Mouse (Mus musculus): Measurements from ENCODE around the gene Amer2. TPM values are rescaled to one million over a fixed set of nuclear protein-coding genes. Genes with fewer than 3 reads are reported as not detected.

Amer2 gene
- polyA plus RNA-seq, 1 experiment, result not detected

DNA sequence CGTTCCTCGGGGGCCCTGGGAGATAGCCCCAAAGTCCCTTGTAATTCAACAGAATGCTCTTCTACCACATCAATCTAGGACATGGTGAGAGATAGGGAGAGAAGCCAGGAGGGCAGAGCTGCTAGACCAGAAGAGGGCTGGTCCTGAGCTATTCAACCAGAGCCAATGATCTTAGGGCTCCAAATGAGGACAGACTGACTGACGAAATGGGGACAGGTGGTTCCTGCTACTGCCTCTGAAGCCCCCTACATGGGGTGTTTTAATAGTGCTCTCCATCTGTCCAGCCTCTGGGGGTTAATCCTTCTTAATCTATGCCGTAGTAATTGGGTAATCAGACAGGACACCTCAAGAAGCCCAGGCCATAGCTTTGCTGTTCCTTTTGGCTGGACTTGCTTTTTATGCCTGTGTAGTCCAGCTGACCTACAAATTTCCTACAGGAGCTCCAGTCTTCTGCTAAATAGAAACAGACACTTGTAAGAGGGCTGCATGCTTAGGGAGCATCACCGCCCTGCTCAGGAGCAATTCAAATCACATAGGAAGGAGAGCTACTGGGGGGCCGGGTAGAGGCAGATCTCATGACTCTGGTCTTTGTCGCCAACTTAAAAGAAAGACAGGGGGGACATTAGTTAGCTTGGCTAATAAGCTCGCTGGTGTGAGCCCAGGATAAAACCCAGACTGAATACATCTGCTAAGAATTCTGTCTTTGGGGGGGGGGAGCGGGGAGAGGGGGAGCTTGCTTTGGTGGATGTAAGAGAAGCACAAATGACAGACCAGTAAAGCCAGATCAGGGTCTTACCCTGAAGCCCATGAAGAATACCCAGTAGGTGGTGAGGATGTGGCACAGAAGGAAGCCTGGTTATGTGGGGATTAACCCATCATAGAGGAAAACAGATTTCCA lies 4.0 kb upstream of the Amer2 start:
- 73% methylated on average over 9 of the region's 9 CpGs for WGBS
- TF ChIP-seq CTCF (IDR thresholded peaks at IDR 0.05; ENCODE audit: extremely low read depth, insufficient read length, insufficient replicate concordance, low read depth, low read length) (no peak), POLR2A (IDR thresholded peaks at IDR 0.05; ENCODE audit: low read depth, low read length) (no peak)
- Histone ChIP-seq H3K36me3 (ENCODE audit: control insufficient read depth, insufficient read depth, low read length) (no peaks in the 10 kb centered on the region), H3K27me3 (ENCODE audit: control insufficient read depth, insufficient read depth, low read length) (no peaks in the 10 kb centered on the region), H3K4me3 (ENCODE audit: low read depth, low read length) (no peak overlapping the region), H3K4me1 (ENCODE audit: control insufficient read depth, insufficient read depth, insufficient read length, low read length) (peaks cover 16% of the 10 kb centered on the region; the same call in 1 of the 2 replicates), H3K27ac (ENCODE audit: insufficient read depth, low read depth, low read length) (no peak overlapping the region)

DNA sequence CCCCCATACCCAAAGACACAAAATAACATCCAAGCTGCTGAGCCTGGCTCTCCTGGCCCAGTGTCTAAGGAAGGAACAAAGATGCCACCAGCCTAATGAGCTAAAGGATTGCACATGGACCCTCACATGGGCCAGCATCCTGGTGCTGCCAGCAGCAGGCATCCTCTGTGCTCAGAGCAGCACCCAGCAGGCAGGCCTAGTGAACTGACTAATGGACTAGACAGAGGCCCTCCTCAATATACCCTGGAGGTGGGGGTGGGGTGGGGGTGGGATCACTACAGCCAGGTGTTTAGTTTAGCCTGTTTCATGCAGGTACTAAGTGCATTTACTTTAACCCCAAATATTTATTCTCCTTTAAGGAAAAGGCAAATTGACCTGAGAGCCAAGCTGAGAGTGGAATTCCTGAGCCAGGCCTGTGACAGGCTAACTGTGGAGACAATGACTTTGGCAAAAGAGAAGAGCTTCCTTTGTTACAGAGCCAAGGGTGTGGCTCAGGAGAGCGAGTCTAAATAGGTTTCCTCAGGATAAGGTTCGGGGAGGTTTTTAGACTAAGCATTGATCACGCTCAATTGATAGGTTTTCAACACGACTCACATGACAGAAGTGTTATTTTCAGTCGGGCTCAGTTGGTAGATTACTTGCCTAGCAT lies 3.3 kb upstream of the Amer2 start:
- no peaks in the 10 kb centered on the region for H3K27me3 ChIP-seq (ENCODE audit: control insufficient read depth, insufficient read depth, low read length)
- H3K36me3 ChIP-seq (ENCODE audit: control insufficient read depth, insufficient read depth, low read length), result no peaks in the 10 kb centered on the region
- 34% methylated on average over 5 of the region's 5 CpGs for WGBS
- no peak overlapping the region for H3K27ac ChIP-seq (ENCODE audit: insufficient read depth, low read depth, low read length)
- H3K4me3 ChIP-seq (ENCODE audit: low read depth, low read length), result no peak overlapping the region
- TF ChIP-seq CTCF (IDR thresholded peaks at IDR 0.05; ENCODE audit: extremely low read depth, insufficient read length, insufficient replicate concordance, low read depth, low read length), result no peak
- no peak for TF ChIP-seq POLR2A (IDR thresholded peaks at IDR 0.05; ENCODE audit: low read depth, low read length)
- peaks cover 16% of the 10 kb centered on the region; the same call in 1 of the 2 replicates for H3K4me1 ChIP-seq (ENCODE audit: control insufficient read depth, insufficient read depth, insufficient read length, low read length)

GRCm38 (mm10) chr14:60377107-60377506 lies 4.0 kb downstream of the Amer2 start:
- peaks cover 19% of the 10 kb centered on the region for H3K27me3 ChIP-seq (ENCODE audit: control insufficient read depth, insufficient read depth, low read length)
- H3K36me3 ChIP-seq (ENCODE audit: control insufficient read depth, insufficient read depth, low read length), result no peaks in the 10 kb centered on the region
- peaks cover 6% of the 10 kb centered on the region for H3K4me1 ChIP-seq (ENCODE audit: control insufficient read depth, insufficient read depth, insufficient read length, low read length)
- H3K27ac ChIP-seq (ENCODE audit: insufficient read depth, low read depth, low read length), result no peak overlapping the region
- TF ChIP-seq CTCF (IDR thresholded peaks at IDR 0.05; ENCODE audit: extremely low read depth, insufficient read length, insufficient replicate concordance, low read depth, low read length), result no peak
- no peak for TF ChIP-seq POLR2A (IDR thresholded peaks at IDR 0.05; ENCODE audit: low read depth, low read length)
- WGBS, result 86% methylated on average over 2 of the region's 2 CpGs
- no peak overlapping the region for H3K4me3 ChIP-seq (ENCODE audit: low read depth, low read length)

GRCm38 (mm10) chr14:60377546-60377945 lies 4.5 kb downstream of the Amer2 start:
- no peak for TF ChIP-seq CTCF (IDR thresholded peaks at IDR 0.05; ENCODE audit: extremely low read depth, insufficient read length, insufficient replicate concordance, low read depth, low read length)
- no peak for TF ChIP-seq POLR2A (IDR thresholded peaks at IDR 0.05; ENCODE audit: low read depth, low read length)
- Histone ChIP-seq H3K27me3 (ENCODE audit: control insufficient read depth, insufficient read depth, low read length) (peaks cover 19% of the 10 kb centered on the region), H3K27ac (ENCODE audit: insufficient read depth, low read depth, low read length) (no peak overlapping the region), H3K4me3 (ENCODE audit: low read depth, low read length) (no peak overlapping the region), H3K4me1 (ENCODE audit: control insufficient read depth, insufficient read depth, insufficient read length, low read length) (peaks cover 6% of the 10 kb centered on the region), H3K36me3 (ENCODE audit: control insufficient read depth, insufficient read depth, low read length) (no peaks in the 10 kb centered on the region)
- WGBS, result 65% methylated on average over 10 of the region's 10 CpGs

DNA sequence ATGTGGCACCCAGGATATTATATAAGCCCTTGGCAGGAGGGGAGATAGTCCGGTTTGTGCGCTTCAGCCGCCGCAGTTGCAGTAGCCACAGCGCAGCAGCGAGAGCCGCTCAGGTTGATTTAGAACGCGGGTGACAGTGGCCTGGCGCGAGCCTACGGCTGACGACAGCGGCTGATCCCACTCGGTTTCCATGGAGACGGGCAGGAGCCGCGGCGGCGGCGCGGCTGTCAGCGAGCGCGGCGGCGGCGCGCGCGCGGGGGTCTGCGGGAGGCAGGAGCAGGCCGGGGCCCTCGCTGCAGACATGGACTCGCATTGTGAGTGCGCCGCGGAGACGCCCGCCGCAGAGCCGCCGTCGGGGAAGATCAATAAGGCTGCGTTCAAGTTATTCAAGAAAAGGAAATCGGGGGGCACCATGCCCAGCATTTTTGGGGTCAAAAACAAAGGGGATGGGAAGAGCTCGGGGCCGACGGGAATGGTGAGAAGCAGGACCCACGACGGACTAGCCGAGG lies 5.1 kb downstream of the Amer2 start:
- Histone ChIP-seq H3K4me3 (ENCODE audit: low read depth, low read length) (peak overlapping the region; percentile 62), H3K4me1 (ENCODE audit: control insufficient read depth, insufficient read depth, insufficient read length, low read length) (peaks cover 6% of the 10 kb centered on the region), H3K36me3 (ENCODE audit: control insufficient read depth, insufficient read depth, low read length) (no peaks in the 10 kb centered on the region), H3K27me3 (ENCODE audit: control insufficient read depth, insufficient read depth, low read length) (peaks cover 19% of the 10 kb centered on the region), H3K27ac (ENCODE audit: insufficient read depth, low read depth, low read length) (no peak overlapping the region)
- WGBS, result under 1% methylated on average over 53 of the region's 53 CpGs
- TF ChIP-seq CTCF (IDR thresholded peaks at IDR 0.05; ENCODE audit: extremely low read depth, insufficient read length, insufficient replicate concordance, low read depth, low read length) (no peak), POLR2A (IDR thresholded peaks at IDR 0.05; ENCODE audit: low read depth, low read length) (no peak)

- 1% methylated on average over 77 of the region's 77 CpGs for WGBS
- Histone ChIP-seq H3K4me3 (ENCODE audit: low read depth, low read length) (peak overlapping the region; percentile 62), H3K4me1 (ENCODE audit: control insufficient read depth, insufficient read depth, insufficient read length, low read length) (peaks cover 6% of the 10 kb centered on the region), H3K27ac (ENCODE audit: insufficient read depth, low read depth, low read length) (no peak overlapping the region), H3K36me3 (ENCODE audit: control insufficient read depth, insufficient read depth, low read length) (no peaks in the 10 kb centered on the region), H3K27me3 (ENCODE audit: control insufficient read depth, insufficient read depth, low read length) (peaks cover 19% of the 10 kb centered on the region)
- no peak for TF ChIP-seq POLR2A (IDR thresholded peaks at IDR 0.05; ENCODE audit: low read depth, low read length)
Observed at GRCm38 (mm10) chr14:60378566-60379322, 5.7 kb downstream of the Amer2 start.

Data from small intestine, adult 2 months (tissue).